Mouse (Mus musculus) ovary, adult 18-20 months (tissue): ENCODE measurements around the gene AW011738.

Experiments
- DNase-seq: peaks from one replicate; pipeline ENCODE4 v3.0.0; 2022; ENCODE audit warnings: low spot score, mixed read lengths

The AW011738 gene

DNA sequence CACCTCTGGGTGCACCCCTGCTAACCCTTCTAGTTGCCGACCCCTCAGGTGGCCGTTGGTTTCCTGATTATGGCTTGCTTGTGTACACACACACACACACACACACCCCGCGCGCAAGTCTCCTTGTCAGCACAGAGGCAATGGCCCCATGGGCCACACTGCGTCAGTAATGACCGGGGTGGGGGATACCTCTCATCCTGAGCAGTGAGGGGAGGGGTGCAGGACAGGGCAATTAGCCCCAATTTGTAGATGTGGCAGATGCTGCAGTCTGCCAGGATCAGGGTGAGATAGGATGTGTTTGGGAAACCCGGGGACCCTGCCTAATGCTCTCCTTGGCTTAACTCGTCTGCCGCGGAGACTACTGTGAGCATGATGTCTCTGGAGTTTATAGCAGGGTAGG, 46.5 kb downstream of the AW011738 start:
- DNase-seq: no peak

- DNase-seq: no peak
These were observed 48.0 kb downstream of the AW011738 start for GRCm38 (mm10) chr4:156251081-156251480.

GRCm38 (mm10) chr4:156252140-156252539, 49.0 kb downstream of the AW011738 start:
- no peak for DNase-seq

DNA sequence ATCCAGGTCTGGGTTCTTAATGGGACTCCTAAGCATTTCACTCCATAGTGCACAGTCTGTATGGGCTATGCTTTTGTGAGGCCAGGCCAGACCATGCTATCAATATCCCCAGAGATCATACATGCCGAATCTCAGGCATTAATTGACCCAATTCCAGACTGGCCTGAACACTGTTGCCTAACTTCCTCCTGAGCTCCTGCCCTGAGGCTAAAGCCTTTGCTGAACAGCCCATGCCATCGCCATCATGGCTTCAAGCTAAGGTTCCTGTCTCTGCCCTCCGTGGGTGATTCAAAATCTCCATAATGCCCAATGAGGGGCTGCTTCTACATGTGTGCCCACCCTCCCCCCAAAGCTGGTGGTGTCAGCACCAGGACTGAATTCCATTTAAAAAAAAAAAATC, 49.5 kb downstream of the AW011738 start:
- DNase-seq: no peak

GRCm38 (mm10) chr4:156253043-156253442, 49.9 kb downstream of the AW011738 start:
- DNase-seq: no peak

DNA sequence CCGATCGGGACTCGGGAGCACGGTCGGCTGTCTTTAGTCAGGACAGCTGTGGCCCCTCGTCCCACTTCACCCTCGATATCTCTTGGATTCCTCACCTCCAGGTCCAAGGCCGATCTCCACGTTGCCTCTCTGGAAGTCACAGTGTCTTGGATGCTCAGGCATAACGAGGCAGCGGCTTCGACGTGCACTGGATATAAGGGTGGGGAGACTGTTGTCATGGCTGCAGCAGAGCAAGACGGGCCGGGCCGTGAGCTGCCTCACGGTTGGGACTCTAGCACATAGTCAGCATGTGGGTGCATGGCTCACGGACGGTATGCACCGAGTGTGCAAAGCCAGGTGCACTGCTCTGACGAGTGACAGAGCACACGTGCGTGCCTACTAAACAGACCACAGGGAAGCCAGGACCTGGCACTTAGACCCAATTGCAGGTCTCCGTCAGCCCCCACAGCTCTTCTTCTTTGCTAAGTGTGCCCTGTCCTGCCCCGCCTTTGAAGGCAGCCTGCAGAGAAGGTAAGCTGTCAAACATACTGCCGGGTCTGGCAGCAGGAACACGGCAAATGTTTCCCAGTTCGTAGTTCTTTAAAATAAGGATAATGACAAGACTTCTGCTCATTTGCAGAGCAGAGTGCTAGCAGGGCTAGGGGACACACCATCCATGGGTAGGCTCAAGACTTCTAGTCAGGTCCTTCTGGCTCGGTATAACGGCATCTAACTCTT, 51.4 kb downstream of the AW011738 start:
- DNase-seq: no peak
